Mouse (Mus musculus) kidney, embryonic 14.5 days (tissue): ENCODE data around the gene 1110059E24Rik. TPM values are rescaled to one million over a fixed set of nuclear protein-coding genes. Genes with fewer than 3 reads are reported as not detected.
A peak's percentile ranks its signal among the peaks of the same experiment; 100 is the strongest.

Source experiments
- ATAC-seq: fragments of 200-750 bp; cut with Nextera tagmentation; 2 replicates; pipeline ENCODE4 v1.8.0; 2017; ENCODE audit warnings: moderate number of reproducible peaks, mild to moderate bottlenecking, moderate TSS enrichment, moderate library complexity; ENCODE audit not compliant: low FRiP score, low TSS enrichment
- H3K27ac ChIP-seq: fragments of 300-500 bp; sonication (generic); 2 replicates; pipeline ENCODE4 v1.5.1; 2014; ENCODE audit warnings: low read depth, mild to moderate bottlenecking, low read length, moderate library complexity, mixed read lengths
- H3K27me3 ChIP-seq: fragments of 300-500 bp; sonication (generic); 2 replicates; pipeline ENCODE4 v1.6.1; 2014; ENCODE audit warnings: mild to moderate bottlenecking, low read length; ENCODE audit not compliant: control insufficient read depth, insufficient read depth
- H3K36me3 ChIP-seq: fragments of 300-500 bp; sonication (generic); 2 replicates; pipeline ENCODE4 v1.6.1; 2014; ENCODE audit warnings: low read length, mixed read lengths; ENCODE audit not compliant: control insufficient read depth, insufficient read depth
- H3K4me1 ChIP-seq: fragments of 300-500 bp; sonication (generic); 2 replicates; pipeline ENCODE4 v1.6.1; 2014; ENCODE audit warnings: low read length, mixed read lengths; ENCODE audit not compliant: control insufficient read depth, insufficient read depth
- H3K4me2 ChIP-seq: fragments of 300-500 bp; sonication (generic); replicated peaks from 2 replicates; pipeline ENCODE4 v1.6.1; 2014; ENCODE audit warnings: low read depth, mild to moderate bottlenecking, low read length
- H3K4me3 ChIP-seq: fragments of 300-500 bp; sonication (generic); 2 replicates; pipeline ENCODE4 v1.5.1; 2014; ENCODE audit warnings: mild to moderate bottlenecking, low read length
- H3K9ac ChIP-seq: fragments of 300-500 bp; sonication (generic); 2 replicates; pipeline ENCODE4 v1.6.1; 2014; ENCODE audit warnings: low read depth, mild to moderate bottlenecking, low read length, moderate library complexity
- H3K9me3 ChIP-seq: fragments of 300-500 bp; sonication (generic); 2 replicates; pipeline ENCODE4 v1.6.1; 2016; ENCODE audit warnings: low read length; ENCODE audit not compliant: control insufficient read depth
- WGBS: fragments of 180-500 bp; shearing (Covaris S2); extraction: QIAGEN DNeasy Blood & Tissue Kit; methylation state at CpG from one replicate; pipeline ENCODE4 v1.1.7; 2014; 5-methylcytosine and 5-hydroxymethylcytosine counted together
- polyA plus RNA-seq: library from polyadenylated mRNA; unstranded; fragments of >200 nt; fragmentation: Nextera tagmentation; extraction: Ambion mirVana; gene quantifications from 2 replicates; pipeline ENCODE4 v1.2.1, GENCODE M21; 2014

The 1110059E24Rik gene
- polyA plus RNA-seq, 1 experiment from 2014 or later: 69.1 TPM

- Histone ChIP-seq H3K27me3 (no peaks in the 10 kb centered on the region), H3K27ac (0 out of 2 replicates have a peak overlapping the region, but pooled peaks have one; percentile 37), H3K4me2 (peak overlapping the region; percentile 31), H3K4me1 (peaks cover 9% of the 10 kb centered on the region; the same call in 1 of the 2 replicates), H3K36me3 (no peaks in the 10 kb centered on the region), H3K9ac (no peak overlapping the region), H3K4me3 (peak overlapping the region; percentile 4; the same call in 1 of the 2 replicates), H3K9me3 (no peaks in the 10 kb centered on the region)
- ATAC-seq: peak; percentile 85
- 21% methylated on average over 16 of the region's 16 CpGs for WGBS
Observed at GRCm38 (mm10) chr19:21571223-21571980, 81.4 kb downstream of the 1110059E24Rik start.

GRCm38 (mm10) chr19:21570778-21571177 lies 82.0 kb downstream of the 1110059E24Rik start:
- Histone ChIP-seq H3K27ac (no peak overlapping the region), H3K27me3 (no peaks in the 10 kb centered on the region), H3K9ac (no peak overlapping the region), H3K36me3 (no peaks in the 10 kb centered on the region), H3K4me3 (no peak overlapping the region), H3K4me2 (no peak overlapping the region), H3K9me3 (no peaks in the 10 kb centered on the region), H3K4me1 (peaks cover 9% of the 10 kb centered on the region; the same call in 1 of the 2 replicates)
- WGBS: 45% methylated on average over 8 of the region's 8 CpGs
- ATAC-seq: no peak

- WGBS: 79% methylated on average over 3 of the region's 3 CpGs
- H3K4me3 ChIP-seq: no peak overlapping the region
- no peak overlapping the region for H3K27ac ChIP-seq
- no peaks in the 10 kb centered on the region for H3K27me3 ChIP-seq
- no peaks in the 10 kb centered on the region for H3K9me3 ChIP-seq
- no peak overlapping the region for H3K4me2 ChIP-seq
- no peak overlapping the region for H3K9ac ChIP-seq
- no peak for ATAC-seq
- peaks cover 9% of the 10 kb centered on the region; the same call in 1 of the 2 replicates for H3K4me1 ChIP-seq
- H3K36me3 ChIP-seq: no peaks in the 10 kb centered on the region
Observed at GRCm38 (mm10) chr19:21568528-21569185, 84.1 kb downstream of the 1110059E24Rik start.

GRCm38 (mm10) chr19:21567933-21568332 lies 84.8 kb downstream of the 1110059E24Rik start:
- Histone ChIP-seq H3K9me3 (no peaks in the 10 kb centered on the region), H3K4me3 (no peak overlapping the region), H3K4me1 (peaks cover 9% of the 10 kb centered on the region; the same call in 1 of the 2 replicates), H3K27me3 (no peaks in the 10 kb centered on the region), H3K9ac (no peak overlapping the region), H3K36me3 (no peaks in the 10 kb centered on the region), H3K27ac (no peak overlapping the region), H3K4me2 (no peak overlapping the region)
- 89% methylated on average over 3 of the region's 3 CpGs for WGBS
- no peak for ATAC-seq

- H3K27ac ChIP-seq: no peak overlapping the region
- H3K4me2 ChIP-seq: no peak overlapping the region
- no peak overlapping the region for H3K4me3 ChIP-seq
- no peaks in the 10 kb centered on the region for H3K27me3 ChIP-seq
- no peaks in the 10 kb centered on the region for H3K36me3 ChIP-seq
- H3K9ac ChIP-seq: no peak overlapping the region
- no peak for ATAC-seq
- WGBS: 93% methylated on average over 5 of the region's 5 CpGs
- H3K9me3 ChIP-seq: no peaks in the 10 kb centered on the region
- H3K4me1 ChIP-seq: no peaks in the 10 kb centered on the region
Observed at GRCm38 (mm10) chr19:21566484-21566883, 86.3 kb downstream of the 1110059E24Rik start.

GRCm38 (mm10) chr19:21564461-21564797 lies 88.3 kb downstream of the 1110059E24Rik start:
- no peak overlapping the region for H3K9ac ChIP-seq
- ATAC-seq: no peak; the same call in 1 of the 2 replicates
- WGBS: 16% methylated on average over 1 of the region's 1 CpGs

GRCm38 (mm10) chr19:21563789-21564460 lies 88.9 kb downstream of the 1110059E24Rik start:
- Histone ChIP-seq H3K9ac (no peak overlapping the region), H3K36me3 (no peaks in the 10 kb centered on the region), H3K27me3 (no peaks in the 10 kb centered on the region), H3K4me3 (no peak overlapping the region), H3K4me1 (no peaks in the 10 kb centered on the region), H3K4me2 (no peak overlapping the region), H3K9me3 (no peaks in the 10 kb centered on the region), H3K27ac (no peak overlapping the region)
- peak; percentile 59 for ATAC-seq
- 27% methylated on average over 11 of the region's 11 CpGs for WGBS

More at GRCm38 (mm10) chr19:21564461-21564797, 88.3 kb downstream of the 1110059E24Rik start:
- H3K9me3 ChIP-seq: no peaks in the 10 kb centered on the region
- no peaks in the 10 kb centered on the region for H3K27me3 ChIP-seq
- no peak overlapping the region for H3K4me3 ChIP-seq
- no peak overlapping the region for H3K27ac ChIP-seq
- no peaks in the 10 kb centered on the region for H3K36me3 ChIP-seq
- no peak overlapping the region for H3K4me2 ChIP-seq
- no peaks in the 10 kb centered on the region for H3K4me1 ChIP-seq

- no peak for ATAC-seq
- Histone ChIP-seq H3K27ac (no peak overlapping the region), H3K27me3 (no peaks in the 10 kb centered on the region), H3K4me2 (no peak overlapping the region), H3K36me3 (no peaks in the 10 kb centered on the region), H3K4me3 (no peak overlapping the region), H3K4me1 (no peaks in the 10 kb centered on the region), H3K9ac (no peak overlapping the region), H3K9me3 (no peaks in the 10 kb centered on the region)
- WGBS: 73% methylated on average over 3 of the region's 3 CpGs
Observed at GRCm38 (mm10) chr19:21562996-21563395, 89.8 kb downstream of the 1110059E24Rik start.
